Mouse (Mus musculus): Measurements from ENCODE around the gene Rasgef1b. TPM values are rescaled to one million over a fixed set of nuclear protein-coding genes. Genes with fewer than 3 reads are reported as not detected.

The Rasgef1b gene
- polyA plus RNA-seq, 1 experiment from 2014 or later: 59.7 TPM

- 92% methylated on average over 5 of the region's 5 CpGs for WGBS
- no peaks in the 10 kb centered on the region for H3K4me1 ChIP-seq (ENCODE audit: control insufficient read depth, insufficient read depth, low read length)
- no peaks in the 10 kb centered on the region for H3K36me3 ChIP-seq (ENCODE audit: control insufficient read depth, insufficient read depth, low read length)
- no peaks in the 10 kb centered on the region for H3K27me3 ChIP-seq (ENCODE audit: control insufficient read depth, insufficient read depth, low read depth, low read length)
- no peak overlapping the region for H3K4me3 ChIP-seq (ENCODE audit: low read depth, low read length)
- no peaks in the 10 kb centered on the region for H3K9me3 ChIP-seq (replicated peaks; ENCODE audit: control insufficient read depth, low read length, poor library complexity, severe bottlenecking)
- no peak for ATAC-seq
- no peak overlapping the region for H3K4me2 ChIP-seq (ENCODE audit: low read length)
- no peak overlapping the region for H3K27ac ChIP-seq (ENCODE audit: low read length)
- no peak overlapping the region for H3K9ac ChIP-seq (ENCODE audit: low read depth, low read length)
These were observed 461.5 kb downstream of the Rasgef1b start for GRCm38 (mm10) chr5:99267338-99267737.

DNA sequence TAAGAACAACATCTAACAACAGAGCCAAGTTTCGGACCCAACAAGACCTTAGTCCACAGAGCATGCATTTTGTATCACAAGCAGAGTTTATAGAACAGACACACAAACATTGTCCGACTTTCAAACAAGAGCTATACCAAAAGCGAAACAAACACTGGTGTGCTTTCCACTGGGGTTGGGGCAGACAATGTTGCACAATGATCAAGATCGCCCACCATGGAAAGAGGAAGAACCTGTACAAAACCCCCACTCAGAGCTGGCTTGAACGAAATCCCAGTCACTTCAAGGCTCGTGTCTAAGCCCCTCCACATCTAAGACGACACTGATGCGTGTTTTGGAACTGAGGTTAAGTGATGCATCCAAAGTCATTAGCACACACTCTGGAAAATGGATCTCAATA, 462.6 kb downstream of the Rasgef1b start:
- no peaks in the 10 kb centered on the region for H3K9me3 ChIP-seq (replicated peaks; ENCODE audit: control insufficient read depth, low read length, poor library complexity, severe bottlenecking)
- 91% methylated on average over 8 of the region's 8 CpGs for WGBS
- H3K4me3 ChIP-seq (ENCODE audit: low read depth, low read length): no peak overlapping the region
- H3K4me2 ChIP-seq (ENCODE audit: low read length): no peak overlapping the region
- H3K27me3 ChIP-seq (ENCODE audit: control insufficient read depth, insufficient read depth, low read depth, low read length): no peaks in the 10 kb centered on the region
- H3K27ac ChIP-seq (ENCODE audit: low read length): no peak overlapping the region
- no peaks in the 10 kb centered on the region for H3K4me1 ChIP-seq (ENCODE audit: control insufficient read depth, insufficient read depth, low read length)
- H3K9ac ChIP-seq (ENCODE audit: low read depth, low read length): no peak overlapping the region
- no peaks in the 10 kb centered on the region for H3K36me3 ChIP-seq (ENCODE audit: control insufficient read depth, insufficient read depth, low read length)
- ATAC-seq: no peak

DNA sequence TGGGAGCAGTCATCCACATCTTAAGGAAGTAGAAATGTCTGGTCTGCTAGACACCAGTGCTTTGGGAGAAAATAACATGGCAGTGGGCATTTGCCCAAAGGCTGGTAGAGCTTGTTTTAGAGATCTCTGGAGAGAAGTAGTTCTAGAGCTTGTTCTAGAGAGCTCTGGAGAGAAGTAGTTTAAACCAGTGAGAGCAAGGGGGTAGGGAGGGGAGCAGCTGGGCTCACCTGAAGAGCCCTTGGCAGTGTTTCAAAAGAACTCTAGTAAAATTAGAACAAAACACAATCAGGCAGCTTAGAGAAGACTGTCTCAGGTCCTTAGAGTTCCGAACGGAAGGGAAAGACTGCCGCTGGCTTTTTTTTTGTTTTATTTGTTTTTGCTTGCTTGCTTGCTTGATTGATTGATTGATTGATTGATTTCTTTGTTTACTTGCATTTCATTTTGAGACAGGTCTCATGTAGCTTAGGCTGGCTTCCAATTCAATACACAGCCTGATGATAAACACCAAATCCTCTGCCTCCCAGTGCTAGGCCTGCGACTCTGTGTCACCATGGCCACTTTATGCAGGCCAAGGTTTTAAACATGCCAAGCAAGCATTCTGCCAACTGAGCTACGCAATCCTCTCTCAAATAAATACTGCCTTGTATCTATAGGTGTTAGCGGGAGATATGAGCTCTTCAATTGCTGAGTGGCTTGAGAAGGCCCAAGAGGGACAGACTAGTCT, 466.5 kb downstream of the Rasgef1b start:
- Histone ChIP-seq H3K27ac (ENCODE audit: low read length) (no peak overlapping the region), H3K4me1 (ENCODE audit: control insufficient read depth, insufficient read depth, low read length) (no peaks in the 10 kb centered on the region), H3K9ac (ENCODE audit: low read depth, low read length) (no peak overlapping the region), H3K27me3 (ENCODE audit: control insufficient read depth, insufficient read depth, low read depth, low read length) (no peaks in the 10 kb centered on the region), H3K9me3 (replicated peaks; ENCODE audit: control insufficient read depth, low read length, poor library complexity, severe bottlenecking) (no peaks in the 10 kb centered on the region), H3K4me3 (ENCODE audit: low read depth, low read length) (no peak overlapping the region), H3K4me2 (ENCODE audit: low read length) (no peak overlapping the region), H3K36me3 (ENCODE audit: control insufficient read depth, insufficient read depth, low read length) (no peaks in the 10 kb centered on the region)
- 71% methylated on average over 6 of the region's 6 CpGs for WGBS
- no peak for ATAC-seq

DNA sequence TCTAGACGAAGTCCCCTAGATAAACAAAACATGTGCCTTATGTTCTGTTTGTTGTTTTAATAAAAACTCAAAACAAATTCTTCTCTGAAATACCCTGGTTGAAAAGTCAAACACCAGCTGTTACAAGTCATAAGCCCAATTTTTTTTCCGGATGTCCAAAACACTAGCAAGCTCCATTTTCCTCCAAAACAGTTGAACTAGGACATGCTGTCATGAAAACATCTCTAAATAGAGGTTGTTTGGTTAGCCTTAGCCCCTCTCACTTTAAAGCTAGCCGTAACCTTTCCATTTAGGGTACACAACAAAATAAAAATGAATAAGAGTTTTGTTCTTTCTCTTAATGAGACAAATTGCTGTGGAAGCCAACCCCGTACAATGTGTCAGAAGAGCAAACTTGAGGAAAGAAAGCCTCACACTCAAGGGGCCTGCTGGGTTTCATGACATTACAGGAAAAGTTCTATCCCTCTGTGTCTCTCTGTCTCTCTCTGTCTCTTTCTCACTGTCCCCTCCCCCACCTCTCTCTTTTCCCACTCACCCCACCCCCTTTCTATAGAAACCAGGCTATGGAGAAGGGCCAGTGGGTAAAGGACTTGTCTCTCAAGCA, 467.6 kb downstream of the Rasgef1b start:
- Histone ChIP-seq H3K36me3 (ENCODE audit: control insufficient read depth, insufficient read depth, low read length) (no peaks in the 10 kb centered on the region), H3K27ac (ENCODE audit: low read length) (no peak overlapping the region), H3K4me1 (ENCODE audit: control insufficient read depth, insufficient read depth, low read length) (no peaks in the 10 kb centered on the region), H3K9me3 (replicated peaks; ENCODE audit: control insufficient read depth, low read length, poor library complexity, severe bottlenecking) (no peaks in the 10 kb centered on the region), H3K27me3 (ENCODE audit: control insufficient read depth, insufficient read depth, low read depth, low read length) (no peaks in the 10 kb centered on the region), H3K4me2 (ENCODE audit: low read length) (no peak overlapping the region), H3K9ac (ENCODE audit: low read depth, low read length) (no peak overlapping the region), H3K4me3 (ENCODE audit: low read depth, low read length) (no peak overlapping the region)
- WGBS: 86% methylated on average over 4 of the region's 4 CpGs
- ATAC-seq: no peak

- Histone ChIP-seq H3K27ac (ENCODE audit: low read length) (no peak overlapping the region), H3K9me3 (replicated peaks; ENCODE audit: control insufficient read depth, low read length, poor library complexity, severe bottlenecking) (no peaks in the 10 kb centered on the region), H3K9ac (ENCODE audit: low read depth, low read length) (no peak overlapping the region), H3K36me3 (ENCODE audit: control insufficient read depth, insufficient read depth, low read length) (no peaks in the 10 kb centered on the region), H3K27me3 (ENCODE audit: control insufficient read depth, insufficient read depth, low read depth, low read length) (no peaks in the 10 kb centered on the region), H3K4me3 (ENCODE audit: low read depth, low read length) (no peak overlapping the region), H3K4me1 (ENCODE audit: control insufficient read depth, insufficient read depth, low read length) (0 out of 2 replicates have a peak, but pooled peaks cover 2% of the 10 kb centered on the region), H3K4me2 (ENCODE audit: low read length) (no peak overlapping the region)
- no peak for ATAC-seq
- 77% methylated on average over 4 of the region's 4 CpGs for WGBS
These were observed 470.8 kb downstream of the Rasgef1b start for GRCm38 (mm10) chr5:99258003-99258500.

GRCm38 (mm10) chr5:99252203-99253135, 476.4 kb downstream of the Rasgef1b start:
- peak; percentile 93 for ATAC-seq
- Histone ChIP-seq H3K9ac (ENCODE audit: low read depth, low read length) (peak overlapping the region; percentile 74), H3K27me3 (ENCODE audit: control insufficient read depth, insufficient read depth, low read depth, low read length) (no peaks in the 10 kb centered on the region), H3K27ac (ENCODE audit: low read length) (peak overlapping the region; percentile 78), H3K4me3 (ENCODE audit: low read depth, low read length) (peak overlapping the region; percentile 74), H3K4me2 (ENCODE audit: low read length) (peak overlapping the region; percentile 70), H3K36me3 (ENCODE audit: control insufficient read depth, insufficient read depth, low read length) (no peaks in the 10 kb centered on the region), H3K9me3 (replicated peaks; ENCODE audit: control insufficient read depth, low read length, poor library complexity, severe bottlenecking) (no peaks in the 10 kb centered on the region), H3K4me1 (ENCODE audit: control insufficient read depth, insufficient read depth, low read length) (peaks cover 23% of the 10 kb centered on the region)
- 0% methylated on average over 68 of the region's 78 CpGs for WGBS

DNA sequence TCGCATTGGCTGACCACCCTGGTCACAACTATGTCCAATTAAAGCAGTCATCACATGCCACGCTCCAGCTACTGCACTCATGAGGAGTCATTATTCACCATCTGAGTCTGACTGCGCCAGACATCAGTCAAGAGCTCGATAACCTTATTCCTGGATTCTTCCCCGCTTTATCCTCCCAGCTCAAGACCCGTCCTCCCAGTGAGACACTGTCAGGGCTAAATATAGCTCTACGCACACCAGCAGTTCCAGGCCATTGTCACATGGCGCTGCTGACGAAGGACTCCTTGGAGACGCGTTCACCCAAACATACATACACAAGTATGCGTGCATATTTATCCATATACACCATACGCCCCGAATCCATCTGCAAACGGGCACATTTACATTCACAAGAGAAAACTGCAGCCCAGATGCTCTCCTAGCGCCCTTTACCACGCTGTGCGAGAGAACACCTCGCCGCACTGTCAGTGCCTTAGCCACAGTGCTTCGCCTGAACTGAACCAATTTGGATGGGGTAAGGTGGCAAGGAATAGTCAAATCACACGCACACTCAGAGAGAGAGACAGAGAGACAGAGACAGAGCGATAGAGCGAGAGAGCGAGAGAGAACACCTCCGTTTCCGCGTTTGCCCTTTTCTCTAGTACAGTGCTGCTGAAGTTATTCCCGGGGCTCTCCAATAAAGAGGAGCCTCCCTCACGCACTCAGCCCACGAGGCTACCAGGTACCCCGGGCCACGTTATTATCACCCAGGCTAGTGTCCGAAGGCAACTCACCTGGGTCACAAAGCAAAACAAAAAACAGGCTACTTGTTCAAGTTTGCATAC, 477.3 kb downstream of the Rasgef1b start:
- Histone ChIP-seq H3K9ac (ENCODE audit: low read depth, low read length) (peak overlapping the region; percentile 74), H3K4me1 (ENCODE audit: control insufficient read depth, insufficient read depth, low read length) (peaks cover 31% of the 10 kb centered on the region), H3K9me3 (replicated peaks; ENCODE audit: control insufficient read depth, low read length, poor library complexity, severe bottlenecking) (no peaks in the 10 kb centered on the region), H3K27me3 (ENCODE audit: control insufficient read depth, insufficient read depth, low read depth, low read length) (no peaks in the 10 kb centered on the region), H3K4me3 (ENCODE audit: low read depth, low read length) (peak overlapping the region; percentile 74), H3K36me3 (ENCODE audit: control insufficient read depth, insufficient read depth, low read length) (no peaks in the 10 kb centered on the region), H3K27ac (ENCODE audit: low read length) (peak overlapping the region; percentile 78), H3K4me2 (ENCODE audit: low read length) (peak overlapping the region; percentile 70)
- ATAC-seq: peak; percentile 18; the same call in 1 of the 2 replicates
- 1% methylated on average over 34 of the region's 34 CpGs for WGBS

- peak overlapping the region; percentile 78 for H3K27ac ChIP-seq (ENCODE audit: low read length)
- H3K27me3 ChIP-seq (ENCODE audit: control insufficient read depth, insufficient read depth, low read depth, low read length): no peaks in the 10 kb centered on the region
- 17% methylated on average over 5 of the region's 5 CpGs for WGBS
- peaks cover 36% of the 10 kb centered on the region for H3K4me1 ChIP-seq (ENCODE audit: control insufficient read depth, insufficient read depth, low read length)
- H3K4me3 ChIP-seq (ENCODE audit: low read depth, low read length): peak overlapping the region; percentile 74
- ATAC-seq: no peak
- H3K36me3 ChIP-seq (ENCODE audit: control insufficient read depth, insufficient read depth, low read length): no peaks in the 10 kb centered on the region
- no peaks in the 10 kb centered on the region for H3K9me3 ChIP-seq (replicated peaks; ENCODE audit: control insufficient read depth, low read length, poor library complexity, severe bottlenecking)
- peak overlapping the region; percentile 70 for H3K4me2 ChIP-seq (ENCODE audit: low read length)
- H3K9ac ChIP-seq (ENCODE audit: low read depth, low read length): peak overlapping the region; percentile 74
These were observed 478.0 kb downstream of the Rasgef1b start for GRCm38 (mm10) chr5:99250820-99251219.

All from midbrain, embryonic 16.5 days (tissue).